Comparison of ENCODE assay signal across 8 mouse cellular contexts in genomic region chr8:71629096-71629697, GRCm38 (mm10). TPM values are rescaled to one million over a fixed set of nuclear protein-coding genes. Genes with fewer than 3 reads are reported as not detected.
A peak's percentile ranks its signal among the peaks of the same experiment; 100 is the strongest.
DNase-seq lines count a peak whose midpoint lies in the region; ATAC-seq and TF ChIP-seq lines count a peak whose summit lies in the region.

No protein-coding gene starts in this region.

- H3K4me1 ChIP-seq in erythroblast, embryonic 14.5 days (ENCODE audit: control insufficient read depth): peaks cover 41% of the 10 kb centered on the region
- H3K4me1 ChIP-seq in heart, embryonic 12.5 days (replicated peaks): peaks cover 31% of the 10 kb centered on the region
- peaks cover 21% of the 10 kb centered on the region for H3K4me1 ChIP-seq in kidney, postnatal 0 days (replicated peaks; ENCODE audit: insufficient read depth, low read length)
- H3K4me1 ChIP-seq in liver, embryonic 11.5 days (replicated peaks; ENCODE audit: control insufficient read depth, insufficient read depth, low read length): peaks cover 25% of the 10 kb centered on the region
- H3K4me1 ChIP-seq in stomach, embryonic 14.5 days (ENCODE audit: control insufficient read depth, insufficient read depth, low read length): peaks cover 12% of the 10 kb centered on the region; the same call in 1 of the 2 replicates

- peak overlapping the region; percentile 94 for H3K4me2 ChIP-seq in heart, embryonic 12.5 days
- peak overlapping the region; percentile 90 for H3K4me2 ChIP-seq in kidney, postnatal 0 days (ENCODE audit: low read length)
- peak overlapping the region; percentile 93 for H3K4me2 ChIP-seq in liver, embryonic 11.5 days
- H3K4me2 ChIP-seq in stomach, embryonic 14.5 days (replicated peaks; ENCODE audit: low read depth, low read length): peak overlapping the region; percentile 98

- DNase-seq in 416B (ENCODE audit: low read depth): peak; percentile 96
- DNase-seq in brain, embryonic 14.5 days (ENCODE audit: low read depth): peak; percentile 96
- DNase-seq in kidney, postnatal 0 days (ENCODE audit: low spot score): peak; percentile 93
- DNase-seq in liver, embryonic 11.5 days (ENCODE audit: low spot score): peak; percentile 92
- peak; percentile 96 for DNase-seq in naive thymus-derived CD4-positive, alpha-beta T cell, adult 2 months (ENCODE audit: low read depth)

- H3K4me3 ChIP-seq in erythroblast, embryonic 14.5 days (replicated peaks): peak overlapping the region; percentile 62
- H3K4me3 ChIP-seq in heart, embryonic 12.5 days: peak overlapping the region; percentile 58
- peak overlapping the region; percentile 47 for H3K4me3 ChIP-seq in kidney, postnatal 0 days (replicated peaks; ENCODE audit: low read depth, low read length)
- peak overlapping the region; percentile 59 for H3K4me3 ChIP-seq in liver, embryonic 11.5 days (ENCODE audit: low read depth, low read length)
- peak overlapping the region; percentile 49 for H3K4me3 ChIP-seq in stomach, embryonic 14.5 days (ENCODE audit: low read depth, low read length)

- peak overlapping the region; percentile 73 for H3K9ac ChIP-seq in heart, embryonic 12.5 days
- H3K9ac ChIP-seq in kidney, postnatal 0 days (ENCODE audit: low read depth, low read length): peak overlapping the region; percentile 74
- peak overlapping the region; percentile 60 for H3K9ac ChIP-seq in liver, embryonic 11.5 days (ENCODE audit: low read depth, low read length)
- peak overlapping the region; percentile 51 for H3K9ac ChIP-seq in stomach, embryonic 14.5 days (replicated peaks; ENCODE audit: low read depth, low read length)

- under 1% methylated on average over 55 of the region's 55 CpGs for WGBS in heart, embryonic 12.5 days
- under 1% methylated on average over 48 of the region's 55 CpGs for WGBS in kidney, postnatal 0 days
- WGBS in liver, embryonic 11.5 days: under 1% methylated on average over 55 of the region's 55 CpGs
- WGBS in stomach, embryonic 14.5 days: under 1% methylated on average over 54 of the region's 55 CpGs

- H3K27ac ChIP-seq in heart, embryonic 12.5 days (ENCODE audit: poor library complexity, severe bottlenecking): peak overlapping the region; percentile 76
- peak overlapping the region; percentile 57 for H3K27ac ChIP-seq in kidney, postnatal 0 days
- peak overlapping the region; percentile 26; the same call in 1 of the 2 replicates for H3K27ac ChIP-seq in liver, embryonic 11.5 days (ENCODE audit: low read depth, low read length)
- H3K27ac ChIP-seq in stomach, embryonic 14.5 days (ENCODE audit: low read length): peak overlapping the region; percentile 61

- peak; percentile 47; the same call in 1 of the 2 replicates for TF ChIP-seq CTCF in brain, embryonic 14.5 days (IDR thresholded peaks at IDR 0.05; ENCODE audit: borderline replicate concordance, extremely low read depth, insufficient read depth, insufficient read length)
- TF ChIP-seq CTCF in kidney, postnatal 0 days (IDR thresholded peaks at IDR 0.05; ENCODE audit: low read depth): peak; percentile 55

- peaks cover 19% of the 10 kb centered on the region for H3K36me3 ChIP-seq in erythroblast, embryonic 14.5 days (ENCODE audit: control insufficient read depth)
- peaks cover 23% of the 10 kb centered on the region for H3K36me3 ChIP-seq in heart, embryonic 12.5 days
- H3K36me3 ChIP-seq in kidney, postnatal 0 days (ENCODE audit: insufficient read depth, low read length): peaks cover 14% of the 10 kb centered on the region; the same call in 1 of the 2 replicates
- peaks cover 5% of the 10 kb centered on the region; the same call in 1 of the 2 replicates for H3K36me3 ChIP-seq in liver, embryonic 11.5 days (ENCODE audit: control insufficient read depth, insufficient read depth, low read length)
- peaks cover 5% of the 10 kb centered on the region for H3K36me3 ChIP-seq in stomach, embryonic 14.5 days (ENCODE audit: control insufficient read depth, insufficient read depth, low read length)

- ATAC-seq in heart, embryonic 12.5 days (ENCODE audit: insufficient number of reproducible peaks, low FRiP score): peak; percentile 88
- ATAC-seq in kidney, postnatal 0 days (replicated peaks; ENCODE audit: low FRiP score, low read depth): peak; percentile 89
- peak; percentile 84 for ATAC-seq in liver, embryonic 11.5 days (replicated peaks; ENCODE audit: low FRiP score)
- ATAC-seq in stomach, embryonic 14.5 days (ENCODE audit: insufficient number of reproducible peaks, insufficient read depth, low FRiP score, low read depth): peak; percentile 87

- H3K27me3 ChIP-seq in erythroblast, embryonic 14.5 days (ENCODE audit: control insufficient read depth): peaks cover 56% of the 10 kb centered on the region
- H3K27me3 ChIP-seq in heart, embryonic 12.5 days (replicated peaks): peaks cover 46% of the 10 kb centered on the region
- H3K27me3 ChIP-seq in kidney, postnatal 0 days (ENCODE audit: insufficient read depth, low read length): no peaks in the 10 kb centered on the region
- peaks cover 32% of the 10 kb centered on the region for H3K27me3 ChIP-seq in liver, embryonic 11.5 days (replicated peaks; ENCODE audit: control insufficient read depth, insufficient read depth, low read length)
- H3K27me3 ChIP-seq in stomach, embryonic 14.5 days (ENCODE audit: control insufficient read depth, insufficient read depth, low read length): no peaks in the 10 kb centered on the region

- TF ChIP-seq POLR2A in brain, embryonic 14.5 days (IDR thresholded peaks at IDR 0.05; ENCODE audit: borderline replicate concordance, extremely low read depth, insufficient read depth, insufficient read length, poor library complexity, severe bottlenecking): 0 out of 2 replicates have a peak, but pooled peaks have one; percentile 29

- H3K9me3 ChIP-seq in erythroblast, embryonic 14.5 days (ENCODE audit: control insufficient read depth, low read length): peaks cover 8% of the 10 kb centered on the region
- peaks cover 19% of the 10 kb centered on the region for H3K9me3 ChIP-seq in heart, embryonic 12.5 days (replicated peaks)
- no peaks in the 10 kb centered on the region for H3K9me3 ChIP-seq in kidney, postnatal 0 days (replicated peaks; ENCODE audit: low read length)
- H3K9me3 ChIP-seq in liver, embryonic 11.5 days (ENCODE audit: control insufficient read depth, low read length): no peaks in the 10 kb centered on the region
- peaks cover 8% of the 10 kb centered on the region; the same call in 1 of the 2 replicates for H3K9me3 ChIP-seq in stomach, embryonic 14.5 days (ENCODE audit: control insufficient read depth, low read depth, low read length)

RNA-seq across cellular contexts. Expression of gene Colgalt1, which starts 18.4 kb away (rescaled TPM):
- 128 and 150 TPM in 2 replicates for polyA plus RNA-seq in brain, embryonic 14.5 days (2012; rRNA removed)
- 0.41 and 0.72 TPM in 2 replicates for polyA plus RNA-seq in erythroblast, embryonic 14.5 days (2012)
- 60.7 and 61.4 TPM in 2 replicates for polyA plus RNA-seq in heart, embryonic 12.5 days (2016; fragmentation: Nextera tagmentation; extraction: Ambion mirVana)
- 64.1 and 66.2 TPM in 2 replicates for polyA plus RNA-seq in kidney, postnatal 0 days (2015; fragmentation: Nextera tagmentation; extraction: Ambion mirVana)
- polyA plus RNA-seq in liver, embryonic 11.5 days (2014; fragmentation: Nextera tagmentation; extraction: Ambion mirVana): 45.2 and 45.4 TPM in 2 replicates
- polyA plus RNA-seq in stomach, embryonic 14.5 days (2014; fragmentation: Nextera tagmentation; extraction: Ambion mirVana): 87.6 and 89.1 TPM in 2 replicates

RNA-seq across cellular contexts. Expression of gene Fam129c, which starts 31.7 kb away (rescaled TPM):
- polyA plus RNA-seq in brain, embryonic 14.5 days (2012; rRNA removed): 7.7 and 8.7 TPM in 2 replicates
- 0.10 and 0.13 TPM in 2 replicates for polyA plus RNA-seq in erythroblast, embryonic 14.5 days (2012)
- 2.2 and 2.4 TPM in 2 replicates for polyA plus RNA-seq in heart, embryonic 12.5 days (2016; fragmentation: Nextera tagmentation; extraction: Ambion mirVana)
- 2.5 and 2.8 TPM in 2 replicates for polyA plus RNA-seq in kidney, postnatal 0 days (2015; fragmentation: Nextera tagmentation; extraction: Ambion mirVana)
- polyA plus RNA-seq in liver, embryonic 11.5 days (2014; fragmentation: Nextera tagmentation; extraction: Ambion mirVana): 0.88 and 3.8 TPM in 2 replicates
- 3.4 and 4.5 TPM in 2 replicates for polyA plus RNA-seq in stomach, embryonic 14.5 days (2014; fragmentation: Nextera tagmentation; extraction: Ambion mirVana)

RNA-seq across cellular contexts. Expression of gene Pgls, which starts 37.2 kb away (rescaled TPM):
- polyA plus RNA-seq in brain, embryonic 14.5 days (2012; rRNA removed): 113 and 128 TPM in 2 replicates
- 12.5 and 16.2 TPM in 2 replicates for polyA plus RNA-seq in erythroblast, embryonic 14.5 days (2012)
- 178 and 179 TPM in 2 replicates for polyA plus RNA-seq in heart, embryonic 12.5 days (2016; fragmentation: Nextera tagmentation; extraction: Ambion mirVana)
- 279 and 296 TPM in 2 replicates for polyA plus RNA-seq in kidney, postnatal 0 days (2015; fragmentation: Nextera tagmentation; extraction: Ambion mirVana)
- polyA plus RNA-seq in liver, embryonic 11.5 days (2014; fragmentation: Nextera tagmentation; extraction: Ambion mirVana): 200 TPM in 2 replicates
- 258 and 266 TPM in 2 replicates for polyA plus RNA-seq in stomach, embryonic 14.5 days (2014; fragmentation: Nextera tagmentation; extraction: Ambion mirVana)

RNA-seq across cellular contexts. Expression of gene Unc13a, which starts 42.4 kb away (rescaled TPM):
- 84.9 and 86.4 TPM in 2 replicates for polyA plus RNA-seq in brain, embryonic 14.5 days (2012; rRNA removed)
- 0.01 TPM in 1 of 2 replicates, not detected in the other for polyA plus RNA-seq in erythroblast, embryonic 14.5 days (2012)
- 0.47 and 0.64 TPM in 2 replicates for polyA plus RNA-seq in heart, embryonic 12.5 days (2016; fragmentation: Nextera tagmentation; extraction: Ambion mirVana)
- polyA plus RNA-seq in kidney, postnatal 0 days (2015; fragmentation: Nextera tagmentation; extraction: Ambion mirVana): 0.50 and 0.60 TPM in 2 replicates
- polyA plus RNA-seq in liver, embryonic 11.5 days (2014; fragmentation: Nextera tagmentation; extraction: Ambion mirVana): 0.41 and 0.45 TPM in 2 replicates
- 1.4 and 1.7 TPM in 2 replicates for polyA plus RNA-seq in stomach, embryonic 14.5 days (2014; fragmentation: Nextera tagmentation; extraction: Ambion mirVana)

RNA-seq across cellular contexts. Expression of gene Jak3, which starts 46.9 kb away (rescaled TPM):
- polyA plus RNA-seq in brain, embryonic 14.5 days (2012; rRNA removed): 3.7 and 5.1 TPM in 2 replicates
- 1.5 TPM in 2 replicates for polyA plus RNA-seq in erythroblast, embryonic 14.5 days (2012)
- polyA plus RNA-seq in heart, embryonic 12.5 days (2016; fragmentation: Nextera tagmentation; extraction: Ambion mirVana): 10.6 and 11.8 TPM in 2 replicates
- polyA plus RNA-seq in kidney, postnatal 0 days (2015; fragmentation: Nextera tagmentation; extraction: Ambion mirVana): 5.3 TPM in 2 replicates
- polyA plus RNA-seq in liver, embryonic 11.5 days (2014; fragmentation: Nextera tagmentation; extraction: Ambion mirVana): 10.1 and 11.0 TPM in 2 replicates
- polyA plus RNA-seq in stomach, embryonic 14.5 days (2014; fragmentation: Nextera tagmentation; extraction: Ambion mirVana): 5.4 and 6.0 TPM in 2 replicates

Comparison
In these comparisons a context has a peak if more than half of its experiments do, and no peak if none do; other contexts are left out.
1. Peak in every context shown above with its lines: DNase-seq, ATAC-seq, H3K4me3 ChIP-seq and H3K27ac ChIP-seq.
2. H3K27ac ChIP-seq: peak in every context shown above with its lines; median percentile 76 in heart, embryonic 12.5 days; 61 in stomach, embryonic 14.5 days; 57 in kidney, postnatal 0 days; 26 in liver, embryonic 11.5 days.
3. RNA of gene Colgalt1, which starts 18.4 kb away (polyA plus RNA-seq): 128 to 150 TPM in brain, embryonic 14.5 days, 87.6 to 89.1 TPM in stomach, embryonic 14.5 days, 64.1 to 66.2 TPM in kidney, postnatal 0 days, 60.7 to 61.4 TPM in heart, embryonic 12.5 days and 45.2 to 45.4 TPM in liver, embryonic 11.5 days; 0.41 to 0.72 TPM in erythroblast, embryonic 14.5 days; every median in the first group is over 10 times any median in the second.